Mouse (Mus musculus): Measurements from ENCODE around the gene 2310046K23Rik.

- no peak for TF ChIP-seq EP300 (IDR thresholded peaks at IDR 0.05; ENCODE audit: low read length)
- TF ChIP-seq MXI1 (IDR thresholded peaks at IDR 0.05; ENCODE audit: low read depth, low read length), result no peak
- no peak for TF ChIP-seq MYC (IDR thresholded peaks at IDR 0.05; ENCODE audit: low read depth, low read length)
- TF ChIP-seq NRF1 (IDR thresholded peaks at IDR 0.05; ENCODE audit: low read depth, low read length), result no peak
- TF ChIP-seq MAZ (IDR thresholded peaks at IDR 0.05; ENCODE audit: low read depth, low read length), result no peak
- TF ChIP-seq RAD21 (IDR thresholded peaks at IDR 0.05; ENCODE audit: low read depth, low read length), result peak; percentile 47
- no peak for TF ChIP-seq POLR2A (IDR thresholded peaks at IDR 0.05; ENCODE audit: low read depth, low read length)
- TF ChIP-seq POLR2AphosphoS2 (IDR thresholded peaks at IDR 0.05; ENCODE audit: low read depth, low read length), result no peak
These were observed 31.1 kb upstream of the 2310046K23Rik start for GRCm38 (mm10) chr3:92565418-92565817.

All from CH12.LX (cell line).